Mouse (Mus musculus) hindbrain, embryonic 12.5 days (tissue): ENCODE data around the gene Crtc1. TPM values are rescaled to one million over a fixed set of nuclear protein-coding genes. Genes with fewer than 3 reads are reported as not detected.

Experiments used
- ATAC-seq: fragments of 200-750 bp; cut with Nextera tagmentation; 2 replicates; pipeline ENCODE4 v1.8.0; 2017; ENCODE audit warnings: moderate TSS enrichment; ENCODE audit not compliant: low FRiP score
- H3K27ac ChIP-seq: fragments of 300-500 bp; sonication (generic); 2 replicates; pipeline ENCODE4 v1.5.1; 2016; ENCODE audit warnings: mild to moderate bottlenecking
- H3K27me3 ChIP-seq: fragments of 300-500 bp; sonication (generic); 2 replicates; pipeline ENCODE4 v1.6.1; 2016; ENCODE audit warnings: mild to moderate bottlenecking
- H3K36me3 ChIP-seq: fragments of 300-500 bp; sonication (generic); 2 replicates; pipeline ENCODE4 v1.6.1; 2016; ENCODE audit warnings: mild to moderate bottlenecking
- H3K4me1 ChIP-seq: fragments of 300-500 bp; sonication (generic); 2 replicates; pipeline ENCODE4 v1.6.1; 2016
- H3K4me2 ChIP-seq: fragments of 300-500 bp; sonication (generic); replicated peaks from 2 replicates; pipeline ENCODE4 v1.6.1; 2016; ENCODE audit warnings: mild to moderate bottlenecking
- H3K4me3 ChIP-seq: fragments of 300-500 bp; sonication (generic); 2 replicates; pipeline ENCODE4 v1.5.1; 2016; ENCODE audit warnings: mild to moderate bottlenecking
- H3K9ac ChIP-seq: fragments of 300-500 bp; sonication (generic); 2 replicates; pipeline ENCODE4 v1.6.1; 2016; ENCODE audit warnings: mild to moderate bottlenecking, moderate library complexity
- H3K9me3 ChIP-seq: fragments of 300-500 bp; sonication (generic); replicated peaks from 2 replicates; pipeline ENCODE4 v1.6.1; 2016; ENCODE audit warnings: mild to moderate bottlenecking
- WGBS: fragments of 180-500 bp; shearing (Covaris S2); methylation state at CpG from one replicate; pipeline ENCODE4 v1.1.7; 2016; 5-methylcytosine and 5-hydroxymethylcytosine counted together
- polyA plus RNA-seq: library from polyadenylated mRNA; unstranded; fragments of >200 nt; fragmentation: Nextera tagmentation; extraction: Ambion mirVana; gene quantifications from 2 replicates; pipeline ENCODE4 v1.2.1, GENCODE M21; 2016

Gene Crtc1
- polyA plus RNA-seq, 1 experiment from 2014 or later, result 24.6 TPM

- H3K4me1 ChIP-seq, result peaks cover 34% of the 10 kb centered on the region
- H3K9ac ChIP-seq, result no peak overlapping the region
- H3K27me3 ChIP-seq, result no peaks in the 10 kb centered on the region
- H3K4me3 ChIP-seq, result no peak overlapping the region
- WGBS, result 36% methylated on average over 6 of the region's 6 CpGs
- peaks cover 4% of the 10 kb centered on the region; the same call in 1 of the 2 replicates for H3K36me3 ChIP-seq
- no peak overlapping the region for H3K27ac ChIP-seq
- ATAC-seq, result no peak
- H3K9me3 ChIP-seq, result no peaks in the 10 kb centered on the region
- no peak overlapping the region for H3K4me2 ChIP-seq
These were observed 22.4 kb downstream of the Crtc1 start for GRCm38 (mm10) chr8:70416941-70417340.

- H3K4me3 ChIP-seq, result no peak overlapping the region
- peaks cover 34% of the 10 kb centered on the region for H3K4me1 ChIP-seq
- no peaks in the 10 kb centered on the region for H3K9me3 ChIP-seq
- H3K27me3 ChIP-seq, result no peaks in the 10 kb centered on the region
- peak overlapping the region; percentile 18; the same call in 1 of the 2 replicates for H3K27ac ChIP-seq
- H3K36me3 ChIP-seq, result peaks cover 4% of the 10 kb centered on the region; the same call in 1 of the 2 replicates
- ATAC-seq, result no peak
- WGBS, result 66% methylated on average over 8 of the region's 8 CpGs
- H3K9ac ChIP-seq, result no peak overlapping the region
- H3K4me2 ChIP-seq, result no peak overlapping the region
These were observed 23.6 kb downstream of the Crtc1 start for GRCm38 (mm10) chr8:70415540-70416451.

- WGBS, result 91% methylated on average over 6 of the region's 6 CpGs
- no peaks in the 10 kb centered on the region for H3K9me3 ChIP-seq
- no peaks in the 10 kb centered on the region for H3K27me3 ChIP-seq
- no peak overlapping the region for H3K4me3 ChIP-seq
- no peak overlapping the region for H3K4me2 ChIP-seq
- H3K9ac ChIP-seq, result no peak overlapping the region
- H3K36me3 ChIP-seq, result peaks cover 4% of the 10 kb centered on the region; the same call in 1 of the 2 replicates
- H3K27ac ChIP-seq, result no peak overlapping the region
- ATAC-seq, result no peak
- H3K4me1 ChIP-seq, result peaks cover 33% of the 10 kb centered on the region
These were observed 25.0 kb downstream of the Crtc1 start for GRCm38 (mm10) chr8:70414310-70414946.

- Histone ChIP-seq H3K4me3 (no peak overlapping the region), H3K9me3 (no peaks in the 10 kb centered on the region), H3K4me1 (peaks cover 36% of the 10 kb centered on the region), H3K27ac (no peak overlapping the region), H3K9ac (no peak overlapping the region), H3K27me3 (no peaks in the 10 kb centered on the region), H3K4me2 (no peak overlapping the region), H3K36me3 (peaks cover 4% of the 10 kb centered on the region; the same call in 1 of the 2 replicates)
- WGBS, result 94% methylated on average over 5 of the region's 5 CpGs
- no peak for ATAC-seq
These were observed 29.1 kb downstream of the Crtc1 start for GRCm38 (mm10) chr8:70410281-70410680.

- peak overlapping the region; percentile 37; the same call in 1 of the 2 replicates for H3K9ac ChIP-seq
- H3K27ac ChIP-seq, result peak overlapping the region; percentile 82
- 69% methylated on average over 9 of the region's 9 CpGs for WGBS
These were observed 29.9 kb downstream of the Crtc1 start for GRCm38 (mm10) chr8:70409455-70409871.

GRCm38 (mm10) chr8:70409019-70409418 is 30.4 kb downstream of the Crtc1 start:
- Histone ChIP-seq H3K27me3 (no peaks in the 10 kb centered on the region), H3K4me1 (peaks cover 36% of the 10 kb centered on the region), H3K27ac (peak overlapping the region; percentile 82), H3K4me2 (no peak overlapping the region), H3K9me3 (no peaks in the 10 kb centered on the region), H3K36me3 (peaks cover 10% of the 10 kb centered on the region), H3K9ac (peak overlapping the region; percentile 37; the same call in 1 of the 2 replicates), H3K4me3 (no peak overlapping the region)
- ATAC-seq, result no peak
- 73% methylated on average over 10 of the region's 10 CpGs for WGBS

More at GRCm38 (mm10) chr8:70409455-70409871, 29.9 kb downstream of the Crtc1 start:
- Histone ChIP-seq H3K4me1 (peaks cover 36% of the 10 kb centered on the region), H3K9me3 (no peaks in the 10 kb centered on the region), H3K4me3 (no peak overlapping the region), H3K4me2 (no peak overlapping the region), H3K36me3 (peaks cover 7% of the 10 kb centered on the region), H3K27me3 (no peaks in the 10 kb centered on the region)
- ATAC-seq, result no peak

GRCm38 (mm10) chr8:70408301-70408700 is 31.1 kb downstream of the Crtc1 start:
- WGBS, result 40% methylated on average over 6 of the region's 6 CpGs
- H3K4me2 ChIP-seq, result no peak overlapping the region
- peaks cover 9% of the 10 kb centered on the region for H3K36me3 ChIP-seq
- ATAC-seq, result peak; percentile 70
- H3K9me3 ChIP-seq, result no peaks in the 10 kb centered on the region
- no peaks in the 10 kb centered on the region for H3K27me3 ChIP-seq
- H3K27ac ChIP-seq, result peak overlapping the region; percentile 82
- peak overlapping the region; percentile 13; the same call in 1 of the 2 replicates for H3K9ac ChIP-seq
- H3K4me3 ChIP-seq, result no peak overlapping the region
- H3K4me1 ChIP-seq, result peaks cover 36% of the 10 kb centered on the region

- Histone ChIP-seq H3K36me3 (peaks cover 6% of the 10 kb centered on the region), H3K27me3 (no peaks in the 10 kb centered on the region), H3K9ac (no peak overlapping the region), H3K27ac (no peak overlapping the region; the same call in 1 of the 2 replicates), H3K4me3 (no peak overlapping the region), H3K4me2 (no peak overlapping the region), H3K4me1 (peaks cover 36% of the 10 kb centered on the region), H3K9me3 (no peaks in the 10 kb centered on the region)
- no peak for ATAC-seq
- 84% methylated on average over 11 of the region's 11 CpGs for WGBS
These were observed 32.8 kb downstream of the Crtc1 start for GRCm38 (mm10) chr8:70406427-70407069.

- no peaks in the 10 kb centered on the region for H3K9me3 ChIP-seq
- H3K9ac ChIP-seq, result no peak overlapping the region
- H3K4me3 ChIP-seq, result no peak overlapping the region
- no peaks in the 10 kb centered on the region for H3K27me3 ChIP-seq
- H3K4me2 ChIP-seq, result no peak overlapping the region
- no peak overlapping the region for H3K27ac ChIP-seq
- peaks cover 36% of the 10 kb centered on the region for H3K4me1 ChIP-seq
- H3K36me3 ChIP-seq, result peaks cover 6% of the 10 kb centered on the region
- no peak for ATAC-seq
- WGBS, result 58% methylated on average over 7 of the region's 7 CpGs
These were observed 34.2 kb downstream of the Crtc1 start for GRCm38 (mm10) chr8:70405189-70405588.

GRCm38 (mm10) chr8:70404212-70404611 is 35.2 kb downstream of the Crtc1 start:
- no peaks in the 10 kb centered on the region for H3K27me3 ChIP-seq
- ATAC-seq, result no peak
- 94% methylated on average over 3 of the region's 3 CpGs for WGBS
- peaks cover 6% of the 10 kb centered on the region for H3K36me3 ChIP-seq
- H3K4me1 ChIP-seq, result peaks cover 30% of the 10 kb centered on the region
- H3K4me2 ChIP-seq, result no peak overlapping the region
- no peak overlapping the region for H3K27ac ChIP-seq
- no peaks in the 10 kb centered on the region for H3K9me3 ChIP-seq
- no peak overlapping the region for H3K9ac ChIP-seq
- no peak overlapping the region for H3K4me3 ChIP-seq

GRCm38 (mm10) chr8:70397611-70398563 is 41.5 kb downstream of the Crtc1 start:
- no peak overlapping the region for H3K9ac ChIP-seq
- H3K27ac ChIP-seq, result no peak overlapping the region
- WGBS, result 85% methylated on average over 16 of the region's 16 CpGs
- no peaks in the 10 kb centered on the region for H3K27me3 ChIP-seq
- no peaks in the 10 kb centered on the region; the same call in 1 of the 2 replicates for H3K4me1 ChIP-seq
- H3K36me3 ChIP-seq, result peaks cover 13% of the 10 kb centered on the region; the same call in 1 of the 2 replicates
- H3K4me3 ChIP-seq, result no peak overlapping the region
- no peaks in the 10 kb centered on the region for H3K9me3 ChIP-seq
- no peak for ATAC-seq
- no peak overlapping the region for H3K4me2 ChIP-seq
